Mouse (Mus musculus): ENCODE data around the gene Ttll9.

Ttll9 gene

DNA sequence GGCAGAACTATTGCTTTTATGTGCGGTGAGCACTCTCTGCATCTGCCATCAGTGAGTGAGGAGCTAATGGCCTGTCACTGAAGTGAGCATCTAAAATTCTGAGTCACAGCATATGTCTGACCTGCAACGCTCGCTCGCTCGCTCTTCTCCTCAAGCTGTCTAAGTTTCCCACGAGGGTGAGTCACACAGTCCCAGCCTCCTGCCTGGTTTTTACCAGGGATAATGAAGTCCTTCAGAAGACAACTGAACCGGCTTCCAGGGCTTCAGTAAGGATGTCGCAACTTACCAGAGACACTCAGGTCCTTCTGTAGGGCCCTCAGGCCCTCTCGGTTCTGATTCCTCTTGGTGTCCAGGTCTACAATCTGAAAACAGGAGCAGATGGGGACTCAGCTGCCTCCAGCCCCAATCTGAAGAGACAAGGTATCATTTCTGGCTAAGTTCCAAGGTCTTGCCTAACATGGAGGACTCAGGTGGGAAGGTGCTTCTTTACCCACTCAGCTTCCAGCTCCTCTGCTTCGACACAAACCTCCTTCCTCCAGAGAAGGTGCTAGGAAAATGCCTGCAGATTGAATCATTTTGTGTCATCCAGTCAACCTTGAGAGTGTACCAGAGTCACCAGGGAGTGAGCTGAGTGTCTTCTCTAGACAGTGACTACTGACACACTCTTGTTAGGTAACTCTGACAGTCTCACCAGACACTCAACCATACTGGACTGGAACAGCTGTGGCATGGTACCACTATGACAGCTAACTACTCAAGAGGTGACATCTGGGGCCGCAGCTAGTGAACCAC is 51.6 kb downstream of the Ttll9 start:
- DNase-seq (ENCODE audit: low spot score in 2 of 2): peak in 1 of 2 experiments; percentile 21

GRCm38 (mm10) chr2:153014758-153015593 is 52.7 kb downstream of the Ttll9 start, which contains the start of gene Pdrg1:
Pdrg1 (minus strand) TSS chr2:153015427.
- peak; percentile 93 to 95 for DNase-seq (ENCODE audit: low spot score in 2 of 2)

GRCm38 (mm10) chr2:153015804-153016203 is 53.5 kb downstream of the Ttll9 start:
- DNase-seq (ENCODE audit: low spot score in 2 of 2): no peak

DNA sequence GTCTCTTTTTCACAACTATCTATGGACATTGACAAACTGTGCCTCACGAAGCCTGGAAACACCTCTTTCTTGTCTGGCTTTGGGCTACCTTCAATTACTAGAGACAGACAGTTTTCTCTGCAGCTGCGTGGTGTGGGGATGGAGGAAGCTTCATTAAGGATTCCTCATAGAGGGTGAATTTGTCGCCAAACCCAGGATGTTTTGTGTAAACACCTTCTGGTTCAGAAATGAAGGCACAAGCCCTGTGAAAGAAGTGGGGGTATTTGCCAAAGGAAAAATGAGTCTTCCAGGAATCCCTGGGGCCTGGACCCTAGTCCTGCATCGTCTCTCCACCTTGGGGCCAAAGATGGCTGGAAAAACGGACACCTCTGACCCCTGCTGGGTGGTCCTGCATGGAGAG is 54.5 kb downstream of the Ttll9 start:
- no peak for DNase-seq (ENCODE audit: low spot score in 2 of 2)

DNA sequence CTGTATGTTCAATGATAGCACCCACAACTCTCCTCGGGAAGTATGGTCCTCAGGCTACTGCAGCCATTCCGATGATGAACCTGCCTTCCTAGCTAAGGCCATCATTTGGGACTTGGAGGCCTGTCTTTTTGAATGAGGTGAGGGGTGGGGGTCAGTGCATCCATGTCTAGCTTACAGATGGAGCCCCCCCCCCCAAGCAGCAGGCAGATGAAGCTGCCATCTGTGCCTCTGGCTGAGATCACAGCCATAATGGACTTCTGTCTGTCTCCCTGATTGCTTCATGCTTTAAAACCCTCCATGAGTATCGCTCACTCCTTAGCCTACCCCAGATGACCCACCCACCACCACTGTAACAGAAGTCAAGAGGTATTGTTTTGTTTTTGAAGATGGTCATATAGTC is 57.1 kb downstream of the Ttll9 start:
- DNase-seq (ENCODE audit: low spot score in 2 of 2): no peak

DNA sequence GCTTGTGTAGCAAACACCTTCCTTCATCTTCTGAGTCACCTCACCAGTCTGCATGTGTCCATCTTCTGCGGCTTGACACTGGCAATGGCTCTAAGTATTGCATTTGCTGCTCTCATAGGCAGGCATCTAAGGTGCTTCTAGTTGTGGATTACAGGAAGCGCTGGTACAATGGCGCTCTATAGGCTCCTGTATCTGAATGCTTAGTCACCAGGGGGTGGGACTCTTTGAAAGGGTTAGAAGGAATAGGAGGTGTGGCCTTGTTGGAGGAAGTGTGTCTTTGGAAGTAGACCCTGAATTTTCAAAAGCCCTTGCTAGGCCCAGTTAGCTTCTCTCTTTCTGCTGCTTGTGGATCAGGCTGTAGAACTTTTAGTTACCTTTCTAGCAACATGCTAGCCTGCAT is 58.9 kb downstream of the Ttll9 start:
- DNase-seq (ENCODE audit: low spot score in 2 of 2): no peak

DNA sequence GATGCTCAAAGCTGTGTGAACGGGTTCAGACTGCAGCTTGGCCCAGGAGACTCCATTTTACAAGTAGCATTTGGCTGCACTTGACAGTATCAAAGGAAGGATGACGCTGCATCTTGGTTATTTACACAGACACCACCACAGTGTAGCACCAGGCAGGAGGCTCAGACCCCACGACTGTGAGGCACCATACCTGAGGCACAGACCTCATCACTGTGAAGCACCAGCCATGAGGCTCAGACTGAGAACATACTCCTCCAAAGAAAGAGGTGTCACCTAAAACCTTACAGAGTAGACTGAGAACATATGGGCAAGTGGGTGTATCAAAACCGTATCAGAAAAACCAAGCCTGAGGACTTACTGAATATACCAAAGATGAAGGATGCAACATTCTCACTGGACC is 60.6 kb downstream of the Ttll9 start:
- peak in 1 of 2 experiments; percentile 19 for DNase-seq (ENCODE audit: low spot score in 2 of 2)

- no peak for DNase-seq (ENCODE audit: low spot score in 2 of 2)
Observed at GRCm38 (mm10) chr2:153026052-153026451, 63.8 kb downstream of the Ttll9 start.

DNA sequence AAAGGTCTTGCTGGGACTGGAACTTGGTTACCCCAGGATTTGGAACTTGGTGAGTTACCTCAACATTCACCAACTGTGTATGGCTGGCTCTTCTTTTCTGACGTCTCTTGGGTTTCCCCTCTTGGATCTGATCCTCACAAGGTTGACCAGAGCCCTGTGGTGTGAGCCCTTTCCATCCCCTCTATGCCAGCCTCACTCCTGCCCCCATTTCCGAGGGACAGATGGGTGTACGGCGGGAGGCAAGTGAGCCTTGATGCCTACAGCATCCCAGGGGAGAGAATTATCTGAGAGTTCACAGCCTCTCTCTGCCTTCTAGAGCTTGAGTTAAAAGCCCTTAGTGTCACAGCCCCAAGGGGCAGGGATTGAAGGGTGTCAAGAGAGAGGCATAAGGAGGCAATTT is 65.2 kb downstream of the Ttll9 start:
- DNase-seq (ENCODE audit: low spot score in 2 of 2): no peak

DNA sequence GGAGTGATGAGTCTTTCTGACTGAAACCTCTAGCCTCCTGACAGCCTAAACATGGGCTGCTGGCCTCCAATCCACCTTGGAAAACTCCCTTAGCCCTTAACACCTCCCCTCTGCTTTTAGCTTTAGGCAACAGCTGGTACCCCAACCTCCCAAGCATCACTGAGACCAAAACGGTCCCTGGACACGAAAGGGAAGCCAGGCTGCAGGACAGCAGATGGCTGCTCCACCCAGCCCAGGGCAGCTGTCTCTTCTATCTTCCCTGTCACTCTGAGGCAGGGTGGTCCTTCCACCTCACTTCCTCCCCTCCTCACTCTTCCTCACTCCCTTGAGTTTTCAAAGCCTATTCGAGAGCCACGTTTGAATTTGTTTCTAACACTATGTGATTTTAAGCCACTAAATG is 68.1 kb downstream of the Ttll9 start:
- no peak for DNase-seq (ENCODE audit: low spot score in 2 of 2)

GRCm38 (mm10) chr2:153031126-153032082 is 69.1 kb downstream of the Ttll9 start, which contains the start of gene Xkr7:
Xkr7 (plus strand) TSS chr2:153031852.
- DNase-seq (ENCODE audit: low spot score in 2 of 2): no peak

- DNase-seq (ENCODE audit: low spot score in 2 of 2): peak; percentile 40 to 44
Observed at GRCm38 (mm10) chr2:153032083-153032842, 70.0 kb downstream of the Ttll9 start.

- no peak for DNase-seq (ENCODE audit: low spot score in 2 of 2)
Observed at GRCm38 (mm10) chr2:153032973-153033372, 70.7 kb downstream of the Ttll9 start.

DNA sequence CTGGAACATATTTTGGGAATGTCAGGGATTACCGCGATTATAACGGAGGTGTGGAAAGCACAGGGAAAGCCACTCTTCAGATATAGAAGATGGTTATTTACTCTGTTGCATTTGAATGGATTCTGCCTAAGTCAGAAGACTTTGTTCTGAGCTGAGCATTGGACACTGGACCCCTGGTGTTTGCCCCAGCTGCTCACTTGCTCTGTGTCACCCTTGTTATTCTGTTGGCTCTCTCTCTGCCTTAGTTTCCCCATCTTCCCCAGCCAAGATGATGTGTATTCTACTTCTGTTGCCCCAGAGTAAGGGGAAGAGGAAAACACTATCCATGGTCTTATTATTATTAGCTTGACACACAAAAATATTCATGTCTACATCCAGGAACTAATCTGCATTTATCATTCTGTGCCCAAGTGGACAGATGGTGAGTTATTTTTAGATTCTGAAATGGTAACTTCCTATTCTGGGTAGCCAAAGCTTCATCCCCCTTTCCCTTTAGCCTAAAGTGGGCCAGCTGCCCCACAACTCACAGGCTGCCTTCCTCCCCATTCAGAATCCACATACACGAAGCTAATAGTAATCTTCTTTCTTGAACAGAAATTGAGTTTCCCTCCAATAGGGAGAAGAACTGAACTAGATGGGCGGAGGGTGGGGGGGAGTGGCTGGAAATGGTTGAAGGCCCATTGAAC is 71.4 kb downstream of the Ttll9 start:
- no peak for DNase-seq (ENCODE audit: low spot score in 2 of 2)

GRCm38 (mm10) chr2:153036690-153037089 is 74.4 kb downstream of the Ttll9 start:
- no peak for DNase-seq (ENCODE audit: low spot score in 2 of 2)

- DNase-seq (ENCODE audit: low spot score in 2 of 2): no peak
Observed at GRCm38 (mm10) chr2:153043886-153044285, 81.6 kb downstream of the Ttll9 start.

DNA sequence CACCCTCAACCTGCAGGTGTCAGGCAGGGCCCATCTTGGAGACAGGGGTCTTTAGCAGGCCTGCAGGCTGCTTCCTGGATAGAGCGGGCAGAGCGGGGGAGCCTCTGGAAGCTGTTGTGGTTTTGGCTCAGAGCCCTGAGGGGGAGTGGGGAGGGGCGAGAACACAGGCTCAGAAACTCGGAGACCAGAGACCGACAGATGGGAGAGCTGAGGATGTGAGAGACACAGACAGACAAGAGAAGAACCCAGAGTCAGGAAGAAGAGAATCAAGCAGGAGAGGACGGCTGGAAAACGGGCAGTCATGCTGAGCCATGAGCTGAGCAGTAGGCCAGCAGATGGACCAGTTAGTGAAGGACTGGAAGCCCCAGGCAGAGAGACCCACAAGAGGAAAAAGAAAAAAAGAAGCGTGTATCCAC is 83.6 kb downstream of the Ttll9 start:
- DNase-seq (ENCODE audit: low spot score in 2 of 2): peak; percentile 25 to 42

DNA sequence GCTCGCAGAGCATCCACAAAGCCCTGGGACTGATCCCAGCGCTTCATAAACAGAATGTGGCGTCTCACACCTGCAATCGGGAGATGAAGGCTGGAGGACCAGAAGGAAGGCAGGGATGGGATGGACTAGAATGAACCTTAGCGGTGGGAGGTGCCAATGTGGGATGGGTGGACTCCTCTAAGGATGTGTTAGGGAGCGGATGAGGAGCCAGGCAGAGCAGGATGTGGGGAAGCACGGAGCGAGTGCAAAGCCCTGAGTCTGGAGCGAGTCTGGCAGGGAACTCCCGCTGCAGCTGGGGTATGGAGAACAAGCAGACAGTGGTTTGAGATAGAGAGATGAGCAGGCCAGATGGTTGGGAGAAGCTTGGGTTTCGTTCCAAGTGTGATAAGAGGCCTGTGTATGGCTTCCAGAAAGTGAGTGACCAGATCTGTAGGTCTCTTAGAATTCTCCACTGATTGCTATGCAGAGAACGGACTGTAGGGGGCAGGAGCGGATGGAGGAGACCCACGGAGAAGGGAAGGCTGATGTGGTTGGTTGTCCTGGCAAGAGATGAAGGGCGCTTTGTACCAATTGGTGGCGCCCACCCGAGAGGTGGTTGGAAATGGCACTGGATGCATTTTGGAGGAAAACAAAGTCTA is 85.7 kb downstream of the Ttll9 start:
- peak; percentile 47 to 57 for DNase-seq (ENCODE audit: low spot score in 2 of 2)

- DNase-seq (ENCODE audit: low spot score in 2 of 2): peak in 1 of 2 experiments; percentile 34
Observed at GRCm38 (mm10) chr2:153049288-153049996, 87.2 kb downstream of the Ttll9 start.
